Mouse (Mus musculus) R1 (cell line): ENCODE results near the gene Kidins220.
A peak's percentile ranks its signal among the peaks of the same experiment; 100 is the strongest.

Source experiments
- DNase-seq: peaks from one replicate; pipeline ENCODE4 v3.0.0-alpha.2; 2018; ENCODE audit warnings: low read depth, low spot score

Gene Kidins220

GRCm38 (mm10) chr12:25092027-25092704 is 117.4 kb downstream of the Kidins220 start:
- peak; percentile 79 for DNase-seq

- DNase-seq, result peak; percentile 53
Measured at GRCm38 (mm10) chr12:25092751-25093211, 118.1 kb downstream of the Kidins220 start.

- no peak for DNase-seq
Measured at GRCm38 (mm10) chr12:25093241-25093774, 118.6 kb downstream of the Kidins220 start.

GRCm38 (mm10) chr12:25094621-25095521 is 120.1 kb downstream of the Kidins220 start:
- DNase-seq, result no peak

GRCm38 (mm10) chr12:25095538-25095937 is 120.8 kb downstream of the Kidins220 start:
- no peak for DNase-seq

- peak; percentile 97 for DNase-seq
Measured at GRCm38 (mm10) chr12:25095974-25096639, 121.4 kb downstream of the Kidins220 start.

- peak; percentile 46 for DNase-seq
Measured at GRCm38 (mm10) chr12:25096640-25097051, 121.9 kb downstream of the Kidins220 start.

GRCm38 (mm10) chr12:25097052-25097209 is 122.2 kb downstream of the Kidins220 start, which contains the start of gene Id2:
Id2 (minus strand) TSS chr12:25097140.
- no peak for DNase-seq

- no peak for DNase-seq
Measured at GRCm38 (mm10) chr12:25097210-25098160, 122.8 kb downstream of the Kidins220 start.

- no peak for DNase-seq
Measured at GRCm38 (mm10) chr12:25098161-25098550, 123.4 kb downstream of the Kidins220 start.

GRCm38 (mm10) chr12:25098561-25099312 is 124.0 kb downstream of the Kidins220 start:
- DNase-seq, result peak; percentile 87

- peak; percentile 72 for DNase-seq
Measured at GRCm38 (mm10) chr12:25099313-25099562, 124.5 kb downstream of the Kidins220 start.

- peak; percentile 42 for DNase-seq
Measured at GRCm38 (mm10) chr12:25099563-25100408, 125.1 kb downstream of the Kidins220 start.

GRCm38 (mm10) chr12:25100411-25101217 is 125.9 kb downstream of the Kidins220 start:
- peak; percentile 37 for DNase-seq

GRCm38 (mm10) chr12:25101389-25101788 is 126.7 kb downstream of the Kidins220 start:
- DNase-seq, result peak; percentile 29

GRCm38 (mm10) chr12:25103911-25104310 is 129.2 kb downstream of the Kidins220 start:
- DNase-seq, result no peak

- DNase-seq, result no peak
Measured at GRCm38 (mm10) chr12:25104541-25104940, 129.8 kb downstream of the Kidins220 start.

GRCm38 (mm10) chr12:25108865-25109264 is 134.1 kb downstream of the Kidins220 start:
- DNase-seq, result peak; percentile 56
